Mouse (Mus musculus) megakaryocyte, adult 5-6 weeks (primary cell): ENCODE data around the gene Psmd13. TPM values are rescaled to one million over a fixed set of nuclear protein-coding genes. Genes with fewer than 3 reads are reported as not detected.
A peak's percentile ranks its signal among the peaks of the same experiment; 100 is the strongest.

Experiments used
- ATAC-seq: 2 replicates; pipeline ENCODE4 v1.8.0; 2016; ENCODE audit warnings: mild to moderate bottlenecking, inconsistent platforms; ENCODE audit not compliant: poor library complexity, severe bottlenecking
- total RNA-seq, 2 experiments: library from RNA; stranded (forward) in 1 of 2; stranded (reverse) in 1 of 2; fragments of 153-499, 151-499 nt in 1 of 2; fragments of 221-1000, 200-1000 nt in 1 of 2; gene quantifications; 2 replicates each; pipeline versions ENCODE4 v1.2.3 to v1.2.4; 2015 to 2017

Psmd13 gene
- total RNA-seq (2015) (87.5 and 89.5 TPM in 2 replicates), total RNA-seq (2017) (165 and 167 TPM in 2 replicates)

GRCm38 (mm10) chr7:140881696-140882468 is at the start of gene Psmd13, which contains the start of gene Sirt3:
Gene Psmd13 (plus strand): TSS chr7:140881968.
Gene Sirt3 (minus strand): TSS chr7:140882309.
- ATAC-seq = peak; percentile 90

GRCm38 (mm10) chr7:140833341-140833740 is 48.4 kb upstream of the Psmd13 start:
- ATAC-seq = no peak

- no peak for ATAC-seq
These were observed 46.6 kb upstream of the Psmd13 start, which contains the start of gene Urah for GRCm38 (mm10) chr7:140834968-140835757. Gene Urah (plus strand): TSS chr7:140835018.

GRCm38 (mm10) chr7:140835758-140836087 is 46.0 kb upstream of the Psmd13 start:
- no peak for ATAC-seq

- ATAC-seq = no peak
These were observed 45.3 kb upstream of the Psmd13 start for GRCm38 (mm10) chr7:140836243-140837115.

- no peak for ATAC-seq
These were observed 42.2 kb upstream of the Psmd13 start for GRCm38 (mm10) chr7:140839556-140839955.

- no peak for ATAC-seq
These were observed 40.7 kb upstream of the Psmd13 start for GRCm38 (mm10) chr7:140840750-140841735.

- no peak for ATAC-seq
These were observed 38.0 kb upstream of the Psmd13 start for GRCm38 (mm10) chr7:140843806-140844205.

GRCm38 (mm10) chr7:140844905-140845665 is 36.7 kb upstream of the Psmd13 start, which contains the start of gene Scgb1c1:
Gene Scgb1c1 (plus strand): TSS chr7:140845547.
- peak; percentile 99 for ATAC-seq

GRCm38 (mm10) chr7:140845683-140846082 is 36.1 kb upstream of the Psmd13 start:
- no peak for ATAC-seq

GRCm38 (mm10) chr7:140846676-140847075 is 35.1 kb upstream of the Psmd13 start:
- ATAC-seq = no peak

GRCm38 (mm10) chr7:140847755-140848580 is 33.8 kb upstream of the Psmd13 start, which contains the start of gene Odf3:
Gene Odf3 (plus strand): TSS chr7:140847805.
- ATAC-seq = no peak

GRCm38 (mm10) chr7:140848591-140848990 is 33.2 kb upstream of the Psmd13 start:
- no peak for ATAC-seq

GRCm38 (mm10) chr7:140851916-140852315 is 29.9 kb upstream of the Psmd13 start:
- no peak for ATAC-seq

GRCm38 (mm10) chr7:140853386-140853785 is 28.4 kb upstream of the Psmd13 start:
- ATAC-seq = no peak

GRCm38 (mm10) chr7:140854483-140854882 is 27.3 kb upstream of the Psmd13 start:
- no peak for ATAC-seq

- ATAC-seq = no peak
These were observed 26.6 kb upstream of the Psmd13 start for GRCm38 (mm10) chr7:140855181-140855580.
